Mouse (Mus musculus): ENCODE data around the gene Psmc3.
"Not testable (repeated sequence)": the region's sequence is repeated elsewhere in the genome, so short reads cannot be mapped to it uniquely, and the experiment has no call there.

GRCm38 (mm10) chr2:91022266-91022665, 31.5 kb upstream of the Psmc3 start:
- TF ChIP-seq CTCF (IDR thresholded peaks at IDR 0.05; ENCODE audit: borderline replicate concordance, extremely low read depth, insufficient read depth, insufficient read length); POLR2A (IDR thresholded peaks at IDR 0.05; ENCODE audit: borderline replicate concordance, extremely low read depth, insufficient read depth, insufficient read length, poor library complexity, severe bottlenecking): not testable (repeated sequence)
